Mouse (Mus musculus): Measurements from ENCODE around the gene Chaf1b. TPM values are rescaled to one million over a fixed set of nuclear protein-coding genes. Genes with fewer than 3 reads are reported as not detected.
A peak's percentile ranks its signal among the peaks of the same experiment; 100 is the strongest.

The Chaf1b gene
- total RNA-seq (2012; rRNA removed) (40.9 and 48.2 TPM in 2 replicates), polyA plus RNA-seq (2012; ENCODE audit: insufficient read depth in 1 of 2, insufficient read length in 2 of 2, low read depth in 1 of 2, low replicate concordance in 2 of 2, missing spikeins in 1 of 2) (10 to 100 TPM in 1 of 2 experiments, not detected in 1; 53.9 TPM)

DNA sequence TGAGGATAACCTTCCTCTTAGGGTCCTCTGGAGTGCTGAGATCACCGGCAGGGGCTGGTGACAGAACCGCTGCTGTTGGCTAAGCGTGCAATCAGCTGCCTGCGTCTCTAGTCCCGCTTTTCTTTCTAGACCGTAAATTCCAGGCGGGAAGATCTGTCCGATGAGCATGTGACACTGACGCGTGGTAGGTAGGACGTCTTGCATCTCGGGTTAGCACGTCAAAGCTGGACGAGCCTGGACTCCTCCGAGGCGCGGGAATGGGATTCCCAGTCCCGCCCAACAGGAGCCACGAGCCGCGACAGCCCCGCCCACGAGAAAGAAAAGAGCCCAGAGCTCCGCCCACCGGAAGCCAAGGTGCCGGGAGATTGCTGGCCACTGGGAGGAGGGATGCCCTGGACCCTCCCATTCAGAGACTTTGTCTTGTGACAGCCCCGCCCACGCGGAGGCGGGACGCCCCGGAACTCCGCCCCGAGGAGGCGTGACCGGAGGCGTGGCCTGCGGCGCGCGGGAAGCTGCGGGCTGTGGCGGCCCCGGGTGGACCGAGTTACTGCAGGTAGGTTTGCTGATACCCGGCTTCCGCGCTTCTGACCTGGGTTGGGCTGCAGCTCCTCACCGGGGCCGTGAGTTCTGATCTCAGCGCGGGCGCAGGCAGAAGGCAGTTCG is at the start of gene Chaf1b:
TSS of gene Chaf1b (plus strand) at position 479 of the 663 bp plus-strand sequence.
- TF ChIP-seq ELF1 (IDR thresholded peaks at IDR 0.05; ENCODE audit: low read depth, low read length) (peak; percentile 84), ETS1 (IDR thresholded peaks at IDR 0.05; ENCODE audit: low read depth, low read length) (peak; percentile 29; the same call in 1 of the 2 replicates), MXI1 (IDR thresholded peaks at IDR 0.05; ENCODE audit: low read depth, low read length) (peak; percentile 82), SIN3A (IDR thresholded peaks at IDR 0.05; ENCODE audit: low read length) (peak; percentile 66), NELFE (IDR thresholded peaks at IDR 0.05; ENCODE audit: low read depth, low read length) (peak; percentile 71), BHLHE40 (IDR thresholded peaks at IDR 0.05; ENCODE audit: borderline replicate concordance, low read depth, low read length) (no peak), POLR2AphosphoS5 (IDR thresholded peaks at IDR 0.05; ENCODE audit: borderline replicate concordance, low read depth, low read length) (no peak), MAX (IDR thresholded peaks at IDR 0.05; ENCODE audit: low read length) (peak; percentile 68; the same call in 1 of the 2 replicates), NRF1 (IDR thresholded peaks at IDR 0.05; ENCODE audit: insufficient read depth, low read depth, low read length, poor library complexity, severe bottlenecking) (no peak), TBP (IDR thresholded peaks at IDR 0.05; ENCODE audit: low read depth, low read length) (0 out of 2 replicates have a peak, but pooled peaks have one; percentile 7), JUND (IDR thresholded peaks at IDR 0.05; ENCODE audit: low read depth, low read length) (no peak), E2F4 (IDR thresholded peaks at IDR 0.05; ENCODE audit: borderline replicate concordance, low read depth, low read length) (peak; percentile 54), POLR2A (IDR thresholded peaks at IDR 0.05; ENCODE audit: control insufficient read depth in 1 of 2, insufficient read depth in 1 of 2, low read depth in 1 of 2, low read length in 2 of 2, poor library complexity in 1 of 2) (peak; percentile 47 to 78; a peak in 1 of 4 replicates), HCFC1 (IDR thresholded peaks at IDR 0.05; ENCODE audit: low read depth, low read length) (peak; percentile 51)
- Histone ChIP-seq H3K4me3 (ENCODE audit: control insufficient read depth in 1 of 2, insufficient read depth in 1 of 2, low read depth in 2 of 2, low read length in 2 of 2) (peak within 1 kb of the TSS; percentile 74 to 90), H3K27me3 (ENCODE audit: control insufficient read depth in 1 of 2, insufficient read depth in 2 of 2, low read length in 2 of 2) (no peaks in the 10 kb centered on the region), H3K9me3 (replicated peaks; ENCODE audit: insufficient read depth, low read length) (no peaks in the 10 kb centered on the region), H3K4me1 (ENCODE audit: control insufficient read depth in 1 of 2, insufficient read depth in 2 of 2, low read length in 2 of 2) (peaks cover 3 to 11% of the 10 kb centered on the region in 2 experiments; a peak in 2 of 4 replicates), H3K79me2 (ENCODE audit: control insufficient read depth, insufficient read depth, low read length, poor library complexity) (peaks cover 12% of the 10 kb centered on the region), H3K9ac (ENCODE audit: control insufficient read depth, low read depth, low read length, poor library complexity, severe bottlenecking) (peak within 1 kb of the TSS; percentile 85), H3K36me3 (ENCODE audit: control insufficient read depth in 1 of 2, insufficient read depth in 2 of 2, low read length in 2 of 2) (peaks cover 2 to 13% of the 10 kb centered on the region in 2 experiments; a peak in 2 of 4 replicates), H3K27ac (ENCODE audit: control insufficient read depth, low read depth, low read length) (peak within 1 kb of the TSS; percentile 7)
- peak; percentile 98 for DNase-seq (ENCODE audit: low read depth, low spot score)

DNA sequence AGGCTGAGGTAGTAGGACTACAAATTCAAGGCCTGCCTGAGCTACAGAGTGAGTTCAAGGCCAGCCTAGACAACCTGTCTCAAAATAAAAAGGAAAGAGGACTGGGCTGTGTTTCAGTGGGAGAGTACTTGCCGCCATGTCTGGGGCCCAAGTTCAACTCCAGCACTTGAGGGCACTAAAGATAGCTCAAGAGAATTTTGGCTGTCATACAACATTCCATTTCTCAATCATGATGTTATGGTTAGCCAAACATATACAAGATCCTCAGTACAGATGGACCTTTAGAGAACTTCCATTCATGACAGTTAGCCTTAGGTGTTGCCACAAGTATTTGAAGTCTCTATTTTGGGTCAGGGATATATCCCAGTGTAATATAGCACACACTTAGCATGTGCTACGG is 49.6 kb upstream of the Chaf1b start:
- no peaks in the 10 kb centered on the region for H3K9me3 ChIP-seq (replicated peaks; ENCODE audit: insufficient read depth, low read length)
- no peak overlapping the region for H3K27ac ChIP-seq (ENCODE audit: control insufficient read depth, low read depth, low read length)
- peaks cover 7 to 31% of the 10 kb centered on the region in 2 experiments for H3K36me3 ChIP-seq (ENCODE audit: control insufficient read depth in 1 of 2, insufficient read depth in 2 of 2, low read length in 2 of 2)
- H3K27me3 ChIP-seq (ENCODE audit: control insufficient read depth in 1 of 2, insufficient read depth in 2 of 2, low read length in 2 of 2), result no peaks in the 10 kb centered on the region
- no peak for DNase-seq (ENCODE audit: low read depth, low spot score)
- H3K4me3 ChIP-seq (ENCODE audit: control insufficient read depth in 1 of 2, insufficient read depth in 1 of 2, low read depth in 2 of 2, low read length in 2 of 2), result no peak overlapping the region
- peaks cover 66% of the 10 kb centered on the region for H3K79me2 ChIP-seq (ENCODE audit: control insufficient read depth, insufficient read depth, low read length, poor library complexity)
- H3K9ac ChIP-seq (ENCODE audit: control insufficient read depth, low read depth, low read length, poor library complexity, severe bottlenecking), result peak overlapping the region; percentile 90; the same call in 1 of the 2 replicates
- H3K4me1 ChIP-seq (ENCODE audit: control insufficient read depth in 1 of 2, insufficient read depth in 2 of 2, low read length in 2 of 2), result peaks cover 3 to 15% of the 10 kb centered on the region in 2 experiments
- TF ChIP-seq TBP (IDR thresholded peaks at IDR 0.05; ENCODE audit: low read depth, low read length) (no peak), USF2 (IDR thresholded peaks at IDR 0.05; ENCODE audit: borderline replicate concordance in 1 of 2, insufficient read depth in 1 of 2, low read depth in 1 of 2, low read length in 2 of 2) (no peak), NRF1 (IDR thresholded peaks at IDR 0.05; ENCODE audit: insufficient read depth, low read depth, low read length, poor library complexity, severe bottlenecking) (no peak)

All from MEL (cell line).